Mouse (Mus musculus) cerebellum, adult 2 months (tissue): ENCODE measurements around the gene Gpr143.

Experiments
- CTCF ChIP-seq: fragments of 200-500 bp; IDR thresholded peaks from 2 replicates; pipeline ENCODE4 v1.5.1; 2011; ENCODE audit warnings: low read depth, mild to moderate bottlenecking, control low read depth, low read length, moderate library complexity, borderline replicate concordance; ENCODE audit not compliant: insufficient read depth
- POLR2A ChIP-seq: fragments of 200-500 bp; IDR thresholded peaks from 2 replicates; pipeline ENCODE4 v1.6.1; 2011; ENCODE audit warnings: low read length, control low read depth, borderline replicate concordance; ENCODE audit not compliant: insufficient read depth

DNA sequence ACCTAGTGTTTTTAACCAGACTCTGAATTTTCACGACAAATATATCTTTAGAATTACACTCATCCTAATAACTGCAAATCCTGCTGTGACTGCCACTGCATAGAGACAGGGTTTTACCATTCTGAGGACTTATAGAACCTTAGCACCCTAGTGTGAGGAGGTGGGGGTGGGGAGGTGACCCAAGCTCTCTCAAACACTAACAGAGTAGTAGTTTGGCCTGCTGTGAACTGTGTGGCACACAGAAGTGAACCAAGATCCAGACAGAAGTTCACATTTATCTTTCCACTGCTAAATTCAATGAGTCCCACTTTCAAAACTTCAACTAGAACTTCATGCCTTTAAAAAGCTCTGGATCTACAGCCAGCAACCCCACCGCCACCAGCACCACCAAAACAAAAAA is 18.9 kb upstream of the Gpr143 start:
- no peak for TF ChIP-seq CTCF
- TF ChIP-seq POLR2A = no peak
